Mouse (Mus musculus): ENCODE measurements at regions not wholly inside any gene's neighbourhood (a gene's known extent, or its start where the extent isn't known, plus 50 kb on each side); places are given as distances from the start of the nearest gene placed in this dataset.
A peak's percentile ranks its signal among the peaks of the same experiment; 100 is the strongest.

DNA sequence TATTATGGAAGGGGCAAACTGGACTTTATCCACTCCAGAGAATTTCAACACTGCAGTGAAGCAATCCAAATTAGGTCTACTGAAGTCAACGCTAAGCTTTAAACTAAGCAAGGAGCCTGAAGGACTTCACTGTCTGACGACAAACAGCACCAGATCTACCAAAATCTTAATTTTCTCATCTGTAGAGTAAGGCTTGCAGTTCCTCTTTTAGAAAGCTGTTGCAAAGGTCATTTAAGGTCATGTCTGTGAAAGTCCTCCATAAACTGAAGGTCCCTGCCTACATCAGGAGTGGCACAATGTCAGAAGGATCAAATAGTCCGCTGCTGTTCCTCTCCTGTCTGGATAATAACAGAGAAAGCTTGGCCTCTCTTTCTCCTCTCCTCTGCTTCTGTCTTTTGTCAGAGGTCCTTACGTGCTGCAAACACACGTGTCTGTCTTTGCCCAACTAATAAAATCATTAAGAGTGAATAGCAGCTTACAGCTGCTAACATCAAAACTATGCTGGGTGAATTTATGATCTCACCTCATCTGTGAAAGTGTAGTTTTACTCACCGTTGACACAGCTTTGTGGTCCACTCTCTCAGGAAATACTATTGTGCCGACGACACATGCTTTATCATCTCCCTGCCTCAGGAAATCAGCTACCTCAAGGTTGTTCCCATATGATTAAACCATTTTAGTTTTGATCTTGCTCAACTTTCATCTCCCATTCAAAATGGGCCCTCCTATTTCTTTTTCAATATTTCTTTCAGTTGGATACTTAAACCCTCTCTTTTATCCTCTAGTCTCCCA lies 117.9 kb upstream of the Tas2r134 start:
- no peak for ATAC-seq (ENCODE audit: low FRiP score)
- Histone ChIP-seq H3K9ac (replicated peaks; ENCODE audit: low read length, poor library complexity, severe bottlenecking) (no peak overlapping the region), H3K4me1 (ENCODE audit: insufficient read depth, low read length) (no peaks in the 10 kb centered on the region), H3K4me3 (ENCODE audit: low read depth, low read length) (no peak overlapping the region), H3K27ac (ENCODE audit: low read depth, low read length) (no peak overlapping the region), H3K4me2 (ENCODE audit: low read depth, low read length, poor library complexity, severe bottlenecking) (no peak overlapping the region), H3K36me3 (ENCODE audit: insufficient read depth, low read length) (no peaks in the 10 kb centered on the region), H3K9me3 (ENCODE audit: low read length) (no peaks in the 10 kb centered on the region), H3K27me3 (ENCODE audit: insufficient read depth, low read length) (no peaks in the 10 kb centered on the region)
- 79% methylated on average over 8 of the region's 8 CpGs for WGBS
- no peak for DNase-seq (ENCODE audit: low spot score)
- no peak for TF ChIP-seq CTCF (IDR thresholded peaks at IDR 0.05)

DNA sequence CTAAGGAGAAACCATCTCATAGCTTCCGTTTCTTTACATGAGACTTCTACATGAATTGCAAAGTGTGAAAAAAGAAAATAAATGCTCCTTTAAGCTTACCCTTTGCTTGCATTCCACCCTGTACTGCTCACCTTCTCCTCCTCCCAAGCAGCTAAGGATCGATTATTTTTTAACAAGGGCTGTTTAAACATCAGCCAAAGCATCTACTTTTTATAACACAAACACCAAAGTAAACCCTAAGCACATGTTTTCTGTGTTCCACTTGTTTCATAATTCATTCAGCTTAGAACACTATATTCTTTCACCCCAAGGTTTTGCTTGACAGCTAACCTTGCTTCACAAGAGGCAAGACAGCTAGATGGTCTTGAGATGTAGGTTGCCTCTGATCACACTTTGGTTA lies 129.4 kb upstream of the Tas2r134 start:
- no peak for DNase-seq (ENCODE audit: low spot score)
- Histone ChIP-seq H3K9me3 (ENCODE audit: low read length) (no peaks in the 10 kb centered on the region), H3K36me3 (ENCODE audit: insufficient read depth, low read length) (no peaks in the 10 kb centered on the region), H3K4me3 (ENCODE audit: low read depth, low read length) (no peak overlapping the region), H3K27me3 (ENCODE audit: insufficient read depth, low read length) (no peaks in the 10 kb centered on the region), H3K27ac (ENCODE audit: low read depth, low read length) (no peak overlapping the region), H3K9ac (replicated peaks; ENCODE audit: low read length, poor library complexity, severe bottlenecking) (no peak overlapping the region), H3K4me2 (ENCODE audit: low read depth, low read length, poor library complexity, severe bottlenecking) (no peak overlapping the region), H3K4me1 (ENCODE audit: insufficient read depth, low read length) (no peaks in the 10 kb centered on the region)
- 93% methylated on average over 2 of the region's 2 CpGs for WGBS
- ATAC-seq (ENCODE audit: low FRiP score), result no peak
- TF ChIP-seq CTCF (IDR thresholded peaks at IDR 0.05), result no peak

DNA sequence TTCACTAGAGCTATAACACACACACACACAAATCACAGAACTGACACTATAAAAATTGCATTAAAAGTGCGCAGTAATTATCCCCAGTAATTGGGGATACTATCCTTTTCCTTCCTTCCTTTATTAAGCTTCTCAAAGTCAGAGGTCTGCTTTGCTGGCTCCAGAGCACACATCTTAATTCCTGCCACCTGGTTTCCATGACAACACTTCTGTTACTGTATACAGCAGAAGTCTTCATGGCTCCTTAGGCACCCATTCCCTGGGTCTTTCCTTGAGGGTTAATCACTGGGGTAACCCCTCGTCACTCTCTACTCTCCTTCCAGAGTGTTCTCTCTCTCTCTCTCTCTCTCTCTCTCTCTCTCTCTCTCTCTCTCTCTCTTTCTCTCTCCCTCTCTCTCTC lies 153.6 kb upstream of the Tas2r134 start:
- Histone ChIP-seq H3K4me1 (ENCODE audit: insufficient read depth, low read length) (0 out of 2 replicates have a peak, but pooled peaks cover 3% of the 10 kb centered on the region), H3K36me3 (ENCODE audit: insufficient read depth, low read length) (no peaks in the 10 kb centered on the region), H3K4me2 (ENCODE audit: low read depth, low read length, poor library complexity, severe bottlenecking) (no peak overlapping the region), H3K27me3 (ENCODE audit: insufficient read depth, low read length) (no peaks in the 10 kb centered on the region), H3K27ac (ENCODE audit: low read depth, low read length) (no peak overlapping the region), H3K9ac (replicated peaks; ENCODE audit: low read length, poor library complexity, severe bottlenecking) (no peak overlapping the region), H3K9me3 (ENCODE audit: low read length) (no peaks in the 10 kb centered on the region), H3K4me3 (ENCODE audit: low read depth, low read length) (no peak overlapping the region)
- WGBS, result 46% methylated on average over 2 of the region's 2 CpGs
- no peak for TF ChIP-seq CTCF (IDR thresholded peaks at IDR 0.05)
- ATAC-seq (ENCODE audit: low FRiP score) (0 out of 2 replicates have a peak, but pooled peaks have one; percentile 41), DNase-seq (ENCODE audit: low spot score) (peak; percentile 50)

DNA sequence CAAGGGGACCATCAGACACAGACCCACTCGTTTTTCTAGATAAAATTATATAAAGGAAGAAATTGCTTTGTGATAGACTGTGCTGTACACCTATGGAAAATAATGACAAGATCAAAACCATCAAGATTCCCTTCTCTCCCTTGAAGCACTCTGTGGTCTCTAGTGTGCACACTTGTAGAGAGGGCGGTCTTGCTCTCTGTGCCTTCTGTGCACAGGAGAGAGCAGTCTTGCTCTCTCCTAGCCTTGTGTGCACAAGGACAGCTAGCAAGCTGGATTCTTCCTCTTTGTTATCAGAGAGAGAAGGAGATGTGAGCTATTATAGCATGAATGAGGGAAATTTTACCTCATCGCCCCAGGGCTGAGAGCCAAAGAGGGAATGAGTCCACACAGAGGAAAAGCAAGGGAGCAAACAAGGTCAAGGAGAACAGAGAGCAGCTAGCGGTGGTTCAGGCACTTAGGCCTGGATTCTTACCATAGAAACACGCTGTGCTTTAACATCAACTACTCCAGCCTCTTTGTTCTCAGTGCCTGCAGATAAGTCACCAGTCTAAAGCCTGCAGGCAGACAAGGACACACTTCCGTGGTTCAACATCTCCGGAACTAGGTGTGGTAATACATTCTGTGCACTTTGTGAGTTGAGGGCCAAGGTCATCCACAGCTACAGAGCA lies 160.2 kb upstream of the Tas2r134 start:
- Histone ChIP-seq H3K4me2 (ENCODE audit: low read depth, low read length, poor library complexity, severe bottlenecking) (no peak overlapping the region), H3K4me3 (ENCODE audit: low read depth, low read length) (no peak overlapping the region), H3K9ac (replicated peaks; ENCODE audit: low read length, poor library complexity, severe bottlenecking) (no peak overlapping the region), H3K4me1 (ENCODE audit: insufficient read depth, low read length) (no peaks in the 10 kb centered on the region), H3K36me3 (ENCODE audit: insufficient read depth, low read length) (no peaks in the 10 kb centered on the region), H3K27me3 (ENCODE audit: insufficient read depth, low read length) (no peaks in the 10 kb centered on the region), H3K27ac (ENCODE audit: low read depth, low read length) (0 out of 2 replicates have a peak overlapping the region, but pooled peaks have one; percentile 12), H3K9me3 (ENCODE audit: low read length) (no peaks in the 10 kb centered on the region)
- 70% methylated on average over 7 of the region's 7 CpGs for WGBS
- no peak for DNase-seq (ENCODE audit: low spot score)
- ATAC-seq (ENCODE audit: low FRiP score), result no peak; the same call in 1 of the 2 replicates
- TF ChIP-seq CTCF (IDR thresholded peaks at IDR 0.05), result no peak

DNA sequence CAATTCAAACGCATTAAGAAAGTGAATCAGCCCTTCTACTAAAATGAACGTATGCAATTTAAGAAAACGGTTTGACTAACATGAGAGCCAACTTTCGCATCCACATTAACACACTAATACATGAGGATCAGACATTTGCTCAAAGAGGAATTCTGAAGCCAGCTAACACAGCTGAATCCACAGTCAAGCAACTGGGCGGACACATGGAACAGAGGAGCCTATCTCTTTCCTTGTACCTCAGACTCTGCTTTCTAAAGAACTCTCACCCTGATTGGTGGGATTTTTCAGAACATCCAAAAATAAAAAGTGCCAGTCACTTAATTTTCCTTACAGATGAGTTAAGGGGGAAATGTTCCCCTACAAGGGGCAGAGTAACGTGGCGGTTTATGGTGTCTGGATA lies 161.3 kb upstream of the Tas2r134 start:
- Histone ChIP-seq H3K4me3 (ENCODE audit: low read depth, low read length) (no peak overlapping the region), H3K4me2 (ENCODE audit: low read depth, low read length, poor library complexity, severe bottlenecking) (no peak overlapping the region), H3K36me3 (ENCODE audit: insufficient read depth, low read length) (no peaks in the 10 kb centered on the region), H3K9ac (replicated peaks; ENCODE audit: low read length, poor library complexity, severe bottlenecking) (no peak overlapping the region), H3K27ac (ENCODE audit: low read depth, low read length) (no peak overlapping the region), H3K27me3 (ENCODE audit: insufficient read depth, low read length) (no peaks in the 10 kb centered on the region), H3K9me3 (ENCODE audit: low read length) (no peaks in the 10 kb centered on the region), H3K4me1 (ENCODE audit: insufficient read depth, low read length) (no peaks in the 10 kb centered on the region)
- no peak for ATAC-seq (ENCODE audit: low FRiP score)
- WGBS, result 90% methylated on average over 7 of the region's 7 CpGs
- no peak for DNase-seq (ENCODE audit: low spot score)
- TF ChIP-seq CTCF (IDR thresholded peaks at IDR 0.05), result no peak

DNA sequence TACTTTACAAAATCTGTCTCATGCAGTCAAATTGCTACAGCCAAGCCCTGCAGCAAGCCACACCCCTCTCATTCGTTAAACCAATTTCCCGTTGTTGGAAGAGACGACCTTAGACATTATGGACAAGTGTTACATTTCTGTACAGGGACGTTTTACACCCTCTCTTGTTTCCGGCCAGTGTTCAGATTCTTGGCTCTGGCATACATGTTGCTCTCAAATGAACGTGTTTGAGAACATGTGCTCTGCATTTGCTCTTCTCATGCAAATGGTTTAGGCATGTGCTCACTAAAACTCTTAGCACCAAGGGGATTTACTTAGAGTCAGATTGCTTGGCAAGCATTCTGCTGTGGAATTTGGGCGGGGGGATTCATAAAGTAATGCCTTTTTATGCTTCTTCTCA lies 161.7 kb upstream of the Tas2r134 start:
- Histone ChIP-seq H3K4me1 (ENCODE audit: insufficient read depth, low read length) (no peaks in the 10 kb centered on the region), H3K36me3 (ENCODE audit: insufficient read depth, low read length) (no peaks in the 10 kb centered on the region), H3K27ac (ENCODE audit: low read depth, low read length) (no peak overlapping the region), H3K9ac (replicated peaks; ENCODE audit: low read length, poor library complexity, severe bottlenecking) (no peak overlapping the region), H3K4me2 (ENCODE audit: low read depth, low read length, poor library complexity, severe bottlenecking) (no peak overlapping the region), H3K4me3 (ENCODE audit: low read depth, low read length) (no peak overlapping the region), H3K27me3 (ENCODE audit: insufficient read depth, low read length) (no peaks in the 10 kb centered on the region), H3K9me3 (ENCODE audit: low read length) (no peaks in the 10 kb centered on the region)
- DNase-seq (ENCODE audit: low spot score), result no peak
- WGBS, result 81% methylated on average over 7 of the region's 7 CpGs
- ATAC-seq (ENCODE audit: low FRiP score), result no peak
- no peak for TF ChIP-seq CTCF (IDR thresholded peaks at IDR 0.05)

Measured in midbrain, postnatal 0 days (tissue).